ENCODE assay signal across 21 mouse cellular contexts in genomic region chr8:125201650-125202049, GRCm38 (mm10).
DNase-seq lines count a peak whose midpoint lies in the region; ATAC-seq and TF ChIP-seq lines count a peak whose summit lies in the region.
"Had no signal": no experiment of that assay in that cellular context is flagged by ENCODE, and none has a peak within 500 bp of the region (broad histone marks: within the 10 kb centered on the region; RNA-seq: fewer than 3 reads in every experiment).

No protein-coding gene starts in this region.

- no peak for ATAC-seq in hindbrain, embryonic 13.5 days (ENCODE audit: low FRiP score)
- no peak for ATAC-seq in lung, embryonic 15.5 days (ENCODE audit: borderline replicate concordance, extremely low read depth, low FRiP score, low TSS enrichment)
- no peak for ATAC-seq in lung, postnatal 0 days
- ATAC-seq: CD4-positive, CD25-positive, alpha-beta regulatory T cell, adult 4 months; forebrain, embryonic 13.5 days; forebrain, embryonic 16.5 days; hindbrain, postnatal 0 days; inflammation-experienced regulatory T-cells, adult 6 months had no signal

- H3K9ac ChIP-seq in hindbrain, embryonic 13.5 days: no peak overlapping the region
- no peak overlapping the region for H3K9ac ChIP-seq in lung, embryonic 15.5 days
- no peak overlapping the region for H3K9ac ChIP-seq in lung, postnatal 0 days (replicated peaks; ENCODE audit: low read depth)
- H3K9ac ChIP-seq: forebrain, embryonic 13.5 days; heart, embryonic 12.5 days; hindbrain, embryonic 14.5 days had no signal

- WGBS in hindbrain, embryonic 10.5 days: 86% methylated on average over 6 of the region's 6 CpGs
- 81% methylated on average over 6 of the region's 6 CpGs for WGBS in hindbrain, embryonic 13.5 days
- 57% methylated on average over 6 of the region's 6 CpGs for WGBS in lung, embryonic 15.5 days
- 58% methylated on average over 6 of the region's 6 CpGs for WGBS in lung, postnatal 0 days

- no peak for DNase-seq in hindbrain, embryonic 10.5 days (ENCODE audit: low spot score)
- DNase-seq in lung, postnatal 0 days (ENCODE audit: low spot score): peak; percentile 5
- peak; percentile 35 for DNase-seq in lung, postnatal 25 days (ENCODE audit: low spot score)
- no peak for DNase-seq in adrenal gland, adult (ENCODE audit: inconsistent age in 2 of 2, low spot score in 1 of 2)
- DNase-seq: adrenal gland, adult 8-10 months; adrenal gland, postnatal 36 days; cerebellum, adult 18-20 months; cerebellum, adult 9-10 months; cerebellum, postnatal 14 days; gastrocnemius, postnatal 10 days; gastrocnemius, postnatal 36 days had no signal

- no peaks in the 10 kb centered on the region for H3K36me3 ChIP-seq in hindbrain, embryonic 10.5 days
- no peaks in the 10 kb centered on the region for H3K36me3 ChIP-seq in hindbrain, embryonic 13.5 days
- H3K36me3 ChIP-seq in lung, embryonic 15.5 days: no peaks in the 10 kb centered on the region
- H3K36me3 ChIP-seq in lung, postnatal 0 days (ENCODE audit: insufficient read depth, low read length): no peaks in the 10 kb centered on the region
- H3K36me3 ChIP-seq: forebrain, embryonic 10.5 days; heart, embryonic 12.5 days had no signal

- TF ChIP-seq EP300 in lung, postnatal 0 days (IDR thresholded peaks at IDR 0.05): no peak

- H3K9me3 ChIP-seq in hindbrain, embryonic 10.5 days: no peaks in the 10 kb centered on the region
- no peaks in the 10 kb centered on the region for H3K9me3 ChIP-seq in hindbrain, embryonic 13.5 days
- no peaks in the 10 kb centered on the region for H3K9me3 ChIP-seq in lung, embryonic 15.5 days
- no peaks in the 10 kb centered on the region for H3K9me3 ChIP-seq in lung, postnatal 0 days (ENCODE audit: low read length)
- H3K9me3 ChIP-seq: forebrain, embryonic 10.5 days; forebrain, embryonic 13.5 days; heart, embryonic 12.5 days had no signal

- 0 out of 2 replicates have a peak overlapping the region, but pooled peaks have one; percentile 9 for H3K27ac ChIP-seq in hindbrain, embryonic 10.5 days
- no peak overlapping the region for H3K27ac ChIP-seq in hindbrain, embryonic 13.5 days
- peak overlapping the region; percentile 21; the same call in 1 of the 2 replicates for H3K27ac ChIP-seq in lung, embryonic 15.5 days
- H3K27ac ChIP-seq in lung, postnatal 0 days (ENCODE audit: low read length): no peak overlapping the region
- H3K27ac ChIP-seq: forebrain, embryonic 10.5 days; forebrain, embryonic 13.5 days; hindbrain, embryonic 14.5 days; hindbrain, postnatal 0 days had no signal

- H3K27me3 ChIP-seq in hindbrain, embryonic 10.5 days (ENCODE audit: insufficient read depth, poor library complexity, severe bottlenecking): peaks cover 4% of the 10 kb centered on the region; the same call in 1 of the 2 replicates
- H3K27me3 ChIP-seq in hindbrain, embryonic 13.5 days: peaks cover 16% of the 10 kb centered on the region
- H3K27me3 ChIP-seq in lung, embryonic 15.5 days: no peaks in the 10 kb centered on the region
- no peaks in the 10 kb centered on the region for H3K27me3 ChIP-seq in lung, postnatal 0 days (replicated peaks; ENCODE audit: insufficient read depth, low read length)
- H3K27me3 ChIP-seq: heart, embryonic 12.5 days had no signal

- H3K4me1 ChIP-seq in hindbrain, embryonic 10.5 days (replicated peaks): peaks cover 35% of the 10 kb centered on the region
- peaks cover 18% of the 10 kb centered on the region for H3K4me1 ChIP-seq in hindbrain, embryonic 13.5 days (replicated peaks)
- peaks cover 17% of the 10 kb centered on the region for H3K4me1 ChIP-seq in lung, embryonic 15.5 days
- H3K4me1 ChIP-seq in lung, postnatal 0 days (ENCODE audit: insufficient read depth, low read depth, low read length): no peaks in the 10 kb centered on the region; the same call in 1 of the 2 replicates
- H3K4me1 ChIP-seq: forebrain, embryonic 13.5 days had no signal

- no peak for TF ChIP-seq CTCF in lung, postnatal 0 days (IDR thresholded peaks at IDR 0.05)

- no peak overlapping the region for H3K4me3 ChIP-seq in hindbrain, embryonic 10.5 days
- no peak overlapping the region for H3K4me3 ChIP-seq in hindbrain, embryonic 13.5 days
- H3K4me3 ChIP-seq in lung, embryonic 15.5 days: no peak overlapping the region
- H3K4me3 ChIP-seq in lung, postnatal 0 days (ENCODE audit: low read depth, low read length): no peak overlapping the region
- H3K4me3 ChIP-seq: forebrain, embryonic 10.5 days; forebrain, embryonic 13.5 days; heart, embryonic 12.5 days had no signal

- no peak overlapping the region for H3K4me2 ChIP-seq in hindbrain, embryonic 13.5 days
- H3K4me2 ChIP-seq in lung, embryonic 15.5 days: no peak overlapping the region
- no peak overlapping the region for H3K4me2 ChIP-seq in lung, postnatal 0 days (replicated peaks; ENCODE audit: low read depth, low read length)
- H3K4me2 ChIP-seq: forebrain, embryonic 13.5 days; heart, embryonic 12.5 days; hindbrain, embryonic 14.5 days had no signal

Comparison
In these comparisons a context has a peak if more than half of its experiments do, and no peak if none do; other contexts are left out.
1. H3K27ac ChIP-seq: peak in hindbrain, embryonic 10.5 days (single experiment) and lung, embryonic 15.5 days (single experiment); none in hindbrain, embryonic 13.5 days (single experiment) and lung, postnatal 0 days (single experiment).
2. DNase-seq: peak in lung, postnatal 0 days (single experiment) and lung, postnatal 25 days (single experiment); none in hindbrain, embryonic 10.5 days (single experiment) and adrenal gland, adult (0 of 2).